Mouse (Mus musculus): ENCODE measurements at regions not wholly inside any gene's neighbourhood (a gene's known extent, or its start where the extent isn't known, plus 50 kb on each side); places are given as distances from the start of the nearest gene placed in this dataset.

DNA sequence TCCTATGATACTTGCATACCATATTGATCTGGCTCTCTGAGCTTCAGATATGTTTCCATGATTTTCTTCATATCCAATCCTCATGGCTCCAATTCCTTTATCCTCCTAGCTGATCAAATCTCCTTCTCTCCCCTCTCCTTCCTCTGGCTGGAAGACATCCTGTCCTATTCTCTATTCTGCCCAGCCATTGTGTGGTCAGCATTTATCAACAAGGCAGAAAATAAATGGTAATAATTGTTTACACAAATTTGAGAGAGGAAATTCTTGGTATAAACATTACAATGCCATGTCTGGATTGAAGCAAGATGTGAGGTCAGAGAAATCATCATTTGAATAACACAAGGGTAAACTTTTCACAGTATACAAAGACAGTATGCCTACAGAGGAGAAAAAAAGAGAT lies 158.2 kb downstream of the Naf1 start:
- no peak for DNase-seq

DNA sequence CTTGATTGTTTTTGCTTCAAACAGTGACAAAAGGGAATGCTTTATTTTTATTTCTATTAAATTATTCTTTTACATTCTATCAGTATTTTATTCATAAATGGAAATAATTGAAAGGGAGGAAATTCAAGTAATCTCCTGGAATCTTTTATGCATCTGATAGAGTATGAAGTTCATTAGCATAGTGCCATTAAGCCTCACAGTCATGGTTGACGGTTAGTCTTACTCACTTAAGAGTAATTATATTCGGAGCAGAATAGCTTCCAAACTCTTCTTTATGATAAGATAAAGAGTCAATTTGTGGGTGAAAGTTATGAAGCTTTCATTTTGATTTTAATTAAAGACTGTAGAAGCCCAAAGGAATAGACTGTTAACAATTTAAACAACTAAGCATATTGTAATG lies 172.8 kb downstream of the Naf1 start:
- no peak for DNase-seq

DNA sequence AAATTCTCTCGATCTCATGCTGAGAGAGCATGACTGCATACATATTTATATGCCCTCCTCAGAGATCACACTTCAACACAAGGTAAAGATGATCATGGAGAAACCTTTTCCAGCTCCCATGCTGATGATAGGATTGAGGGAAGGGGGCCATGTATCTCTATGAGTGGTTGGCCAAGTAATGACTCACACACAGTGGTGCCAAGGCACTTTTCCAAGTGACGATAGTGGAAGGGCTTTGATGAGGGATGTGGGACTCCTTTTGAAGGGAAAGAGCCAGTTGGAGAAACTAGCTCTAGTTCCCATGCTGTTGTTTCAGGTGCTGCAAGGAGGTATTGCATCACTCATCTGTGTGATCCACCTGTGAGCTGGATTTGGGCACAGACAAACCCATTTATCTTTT lies 201.5 kb downstream of the Naf1 start:
- peak; percentile 53 to 68 for DNase-seq

DNA sequence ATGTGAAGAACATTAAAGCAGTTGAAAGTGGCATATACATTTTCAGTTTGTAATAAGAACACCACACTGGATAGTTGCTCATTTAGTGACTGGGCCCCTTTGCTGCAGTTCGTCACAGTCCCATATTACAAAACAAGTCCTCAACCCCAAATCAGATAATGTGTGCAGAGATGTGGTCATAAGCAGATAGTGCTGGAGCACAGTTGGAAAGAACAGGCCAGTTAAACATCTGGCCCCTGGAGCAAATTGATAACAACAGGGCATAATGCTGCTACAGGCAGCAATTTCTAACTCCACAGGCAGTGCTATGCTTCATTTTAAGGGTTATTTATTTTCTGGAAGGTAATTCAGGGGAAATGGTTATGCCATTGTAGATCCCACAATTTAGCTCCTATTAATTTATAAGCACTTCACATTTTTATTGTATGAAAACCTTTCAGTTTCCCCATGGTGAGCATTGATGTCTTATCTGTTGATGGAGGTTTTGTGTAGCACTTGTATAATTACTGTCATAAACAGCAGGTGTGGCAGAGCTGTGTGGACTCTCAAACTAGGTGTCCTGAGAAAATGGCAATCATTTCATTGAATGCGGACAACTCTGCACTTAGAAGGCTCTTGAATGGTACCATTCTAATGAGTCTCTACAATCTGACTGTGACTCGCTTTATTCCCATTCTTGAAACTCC lies 208.2 kb downstream of the Naf1 start:
- DNase-seq, result no peak

DNA sequence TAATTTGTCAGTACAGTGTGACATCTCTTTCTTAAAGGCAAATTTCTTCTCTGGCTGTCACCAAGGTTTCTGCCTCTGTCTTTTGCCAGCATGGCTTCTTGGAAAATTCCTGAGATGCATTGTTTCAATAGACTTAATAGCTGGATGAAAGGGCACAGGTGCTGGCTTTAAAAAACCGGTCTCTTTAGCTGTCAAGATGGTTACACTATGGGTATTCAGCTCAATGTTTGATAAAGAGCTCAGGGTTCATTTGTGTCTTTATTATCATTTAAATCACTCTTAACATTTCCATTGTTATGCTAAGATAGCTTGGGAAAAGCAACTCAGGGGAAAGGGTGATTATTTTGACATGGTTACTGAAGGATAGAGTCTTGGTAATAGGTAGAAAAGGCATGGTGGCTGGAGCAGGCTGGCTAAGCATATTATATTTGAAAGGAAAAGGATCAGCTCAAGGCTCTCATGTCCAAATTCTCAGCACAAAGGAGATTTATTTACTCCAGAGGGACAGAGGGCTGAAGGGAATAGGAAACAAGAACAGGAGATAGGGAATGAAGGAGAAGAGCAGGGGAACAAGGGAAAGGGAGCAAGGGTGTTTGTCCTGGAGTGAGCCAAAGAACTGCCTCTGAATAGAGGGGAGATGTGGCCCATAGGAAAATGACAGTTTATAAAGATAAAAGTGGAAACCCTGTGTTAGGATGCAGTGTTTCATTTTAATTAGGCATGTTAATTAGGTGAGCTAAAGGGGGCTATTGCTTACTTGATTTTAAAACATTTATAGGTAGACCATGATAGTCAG lies 226.4 kb downstream of the Naf1 start:
- DNase-seq, result no peak

Measured in cerebellum, postnatal 10 days (tissue).